Mouse (Mus musculus) kidney, embryonic 14.5 days (tissue): Measurements from ENCODE around the gene Fam49a. TPM values are rescaled to one million over a fixed set of nuclear protein-coding genes. Genes with fewer than 3 reads are reported as not detected.
A peak's percentile ranks its signal among the peaks of the same experiment; 100 is the strongest.

Experiments
- ATAC-seq: fragments of 200-750 bp; cut with Nextera tagmentation; 2 replicates; pipeline ENCODE4 v1.8.0; 2017; ENCODE audit warnings: moderate number of reproducible peaks, mild to moderate bottlenecking, moderate TSS enrichment, moderate library complexity; ENCODE audit not compliant: low FRiP score, low TSS enrichment
- H3K27ac ChIP-seq: fragments of 300-500 bp; sonication (generic); 2 replicates; pipeline ENCODE4 v1.5.1; 2014; ENCODE audit warnings: low read depth, mild to moderate bottlenecking, low read length, moderate library complexity, mixed read lengths
- H3K27me3 ChIP-seq: fragments of 300-500 bp; sonication (generic); 2 replicates; pipeline ENCODE4 v1.6.1; 2014; ENCODE audit warnings: mild to moderate bottlenecking, low read length; ENCODE audit not compliant: control insufficient read depth, insufficient read depth
- H3K36me3 ChIP-seq: fragments of 300-500 bp; sonication (generic); 2 replicates; pipeline ENCODE4 v1.6.1; 2014; ENCODE audit warnings: low read length, mixed read lengths; ENCODE audit not compliant: control insufficient read depth, insufficient read depth
- H3K4me1 ChIP-seq: fragments of 300-500 bp; sonication (generic); 2 replicates; pipeline ENCODE4 v1.6.1; 2014; ENCODE audit warnings: low read length, mixed read lengths; ENCODE audit not compliant: control insufficient read depth, insufficient read depth
- H3K4me2 ChIP-seq: fragments of 300-500 bp; sonication (generic); replicated peaks from 2 replicates; pipeline ENCODE4 v1.6.1; 2014; ENCODE audit warnings: low read depth, mild to moderate bottlenecking, low read length
- H3K4me3 ChIP-seq: fragments of 300-500 bp; sonication (generic); 2 replicates; pipeline ENCODE4 v1.5.1; 2014; ENCODE audit warnings: mild to moderate bottlenecking, low read length
- H3K9ac ChIP-seq: fragments of 300-500 bp; sonication (generic); 2 replicates; pipeline ENCODE4 v1.6.1; 2014; ENCODE audit warnings: low read depth, mild to moderate bottlenecking, low read length, moderate library complexity
- H3K9me3 ChIP-seq: fragments of 300-500 bp; sonication (generic); 2 replicates; pipeline ENCODE4 v1.6.1; 2016; ENCODE audit warnings: low read length; ENCODE audit not compliant: control insufficient read depth
- WGBS: fragments of 180-500 bp; shearing (Covaris S2); extraction: QIAGEN DNeasy Blood & Tissue Kit; methylation state at CpG from one replicate; pipeline ENCODE4 v1.1.7; 2014; 5-methylcytosine and 5-hydroxymethylcytosine counted together
- polyA plus RNA-seq: library from polyadenylated mRNA; unstranded; fragments of >200 nt; fragmentation: Nextera tagmentation; extraction: Ambion mirVana; gene quantifications from 2 replicates; pipeline ENCODE4 v1.2.1, GENCODE M21; 2014

Fam49a gene
- polyA plus RNA-seq, 1 experiment from 2014 or later, result 8.7 TPM

DNA sequence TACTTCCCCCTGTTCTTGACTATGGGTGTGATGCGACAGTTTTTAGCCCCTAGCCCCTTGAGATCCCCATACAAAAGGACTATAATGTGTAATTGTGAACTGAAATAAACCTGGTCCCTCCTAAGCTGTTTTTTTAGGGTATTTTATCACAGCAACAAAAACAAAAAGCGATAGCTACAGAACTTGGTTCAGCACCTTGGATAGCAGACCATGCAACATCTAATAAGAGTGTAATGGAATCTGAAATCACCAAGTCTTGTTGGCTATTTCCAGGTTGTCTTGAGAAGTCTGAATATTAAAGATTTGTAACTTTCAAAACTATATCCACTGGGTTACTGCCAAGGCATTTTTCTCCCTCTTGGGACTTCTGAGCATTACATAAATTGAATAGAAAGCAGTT is 117.1 kb downstream of the Fam49a start:
- H3K27me3 ChIP-seq, result no peaks in the 10 kb centered on the region
- no peak overlapping the region for H3K4me3 ChIP-seq
- no peak overlapping the region for H3K4me2 ChIP-seq
- H3K27ac ChIP-seq, result no peak overlapping the region
- H3K4me1 ChIP-seq, result no peaks in the 10 kb centered on the region
- H3K36me3 ChIP-seq, result no peaks in the 10 kb centered on the region
- no peak overlapping the region for H3K9ac ChIP-seq
- ATAC-seq, result no peak
- 44% methylated on average over 2 of the region's 2 CpGs for WGBS
- no peaks in the 10 kb centered on the region for H3K9me3 ChIP-seq

DNA sequence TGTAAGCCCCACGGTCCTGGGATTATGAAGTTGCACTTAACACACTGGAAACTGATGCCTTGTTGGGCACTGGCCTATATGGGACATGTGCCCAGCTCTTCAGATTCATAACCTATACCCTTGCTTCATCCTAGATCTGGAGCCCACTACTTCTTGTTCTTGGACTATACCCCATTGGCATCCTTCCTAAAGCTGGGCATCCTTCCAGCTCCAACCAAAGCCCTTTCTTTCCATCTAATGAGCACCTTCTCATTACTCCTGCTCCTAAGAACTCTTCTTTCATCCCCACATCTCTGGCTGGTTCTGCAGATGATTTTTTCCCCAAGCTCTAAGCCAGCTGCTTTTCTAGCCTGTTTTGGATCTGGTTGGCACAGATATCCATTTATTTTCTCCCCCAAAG is 127.3 kb downstream of the Fam49a start:
- H3K27ac ChIP-seq, result no peak overlapping the region
- ATAC-seq, result no peak
- H3K4me1 ChIP-seq, result no peaks in the 10 kb centered on the region
- H3K9ac ChIP-seq, result no peak overlapping the region
- H3K9me3 ChIP-seq, result no peaks in the 10 kb centered on the region
- 82% methylated on average over 1 of the region's 1 CpGs for WGBS
- no peak overlapping the region for H3K4me2 ChIP-seq
- no peak overlapping the region for H3K4me3 ChIP-seq
- no peaks in the 10 kb centered on the region for H3K36me3 ChIP-seq
- no peaks in the 10 kb centered on the region for H3K27me3 ChIP-seq

DNA sequence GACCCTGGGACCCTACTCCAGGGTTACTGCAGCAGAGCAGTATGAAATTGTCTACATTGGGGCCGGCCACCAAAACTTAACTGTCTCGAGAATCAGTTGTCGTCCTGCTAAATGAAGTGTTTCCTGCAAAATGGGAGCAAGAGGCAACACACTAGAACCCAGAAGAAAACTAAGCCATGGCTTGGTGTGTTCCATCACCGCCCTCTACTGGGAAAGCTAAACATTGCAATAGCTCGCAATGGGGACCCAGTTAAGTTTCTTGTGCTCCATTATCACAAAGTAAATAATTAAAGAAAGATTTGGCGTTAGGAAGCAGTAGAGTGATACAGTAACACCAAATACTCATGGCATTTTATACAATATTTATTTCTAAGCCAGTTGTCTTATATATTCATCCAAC is 134.3 kb downstream of the Fam49a start:
- WGBS, result 26% methylated on average over 6 of the region's 6 CpGs
- ATAC-seq, result no peak
- H3K4me1 ChIP-seq, result no peaks in the 10 kb centered on the region

DNA sequence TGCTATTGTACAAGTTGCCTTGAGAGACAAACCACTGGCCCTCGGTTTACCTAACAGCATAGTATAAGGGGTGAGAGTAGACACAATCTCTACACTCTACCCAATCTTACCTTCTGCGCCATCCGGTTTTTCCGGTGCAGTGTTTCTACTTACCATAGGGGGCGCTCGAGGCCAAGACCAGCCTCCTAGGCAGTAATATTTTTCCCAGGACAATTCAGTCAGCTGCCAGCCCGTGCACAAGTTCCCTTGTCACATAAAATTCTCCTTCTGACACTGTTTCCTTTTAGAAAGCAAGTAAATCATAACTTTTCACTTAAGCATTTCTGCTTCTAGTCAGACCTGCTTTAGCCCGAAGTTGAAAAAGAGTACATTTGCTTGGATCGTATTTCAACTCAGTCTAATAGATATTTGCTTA is 139.1 kb downstream of the Fam49a start:
- H3K36me3 ChIP-seq, result no peaks in the 10 kb centered on the region
- H3K4me1 ChIP-seq, result 0 out of 2 replicates have a peak, but pooled peaks cover 8% of the 10 kb centered on the region
- peak overlapping the region; percentile 6; the same call in 1 of the 2 replicates for H3K4me3 ChIP-seq
- H3K27ac ChIP-seq, result 0 out of 2 replicates have a peak overlapping the region, but pooled peaks have one; percentile 20
- no peak overlapping the region for H3K9ac ChIP-seq
- WGBS, result 42% methylated on average over 9 of the region's 9 CpGs
- H3K27me3 ChIP-seq, result no peaks in the 10 kb centered on the region
- peak; percentile 48 for ATAC-seq
- H3K9me3 ChIP-seq, result no peaks in the 10 kb centered on the region
- peak overlapping the region; percentile 31; the same call in 1 of the 2 replicates for H3K4me2 ChIP-seq

More for the DNA sequence above, 134.3 kb downstream of the Fam49a start:
- no peak overlapping the region for H3K9ac ChIP-seq
- no peak overlapping the region for H3K4me3 ChIP-seq
- no peaks in the 10 kb centered on the region for H3K36me3 ChIP-seq
- H3K4me2 ChIP-seq, result no peak overlapping the region
- no peaks in the 10 kb centered on the region for H3K27me3 ChIP-seq
- H3K27ac ChIP-seq, result no peak overlapping the region
- no peaks in the 10 kb centered on the region for H3K9me3 ChIP-seq

DNA sequence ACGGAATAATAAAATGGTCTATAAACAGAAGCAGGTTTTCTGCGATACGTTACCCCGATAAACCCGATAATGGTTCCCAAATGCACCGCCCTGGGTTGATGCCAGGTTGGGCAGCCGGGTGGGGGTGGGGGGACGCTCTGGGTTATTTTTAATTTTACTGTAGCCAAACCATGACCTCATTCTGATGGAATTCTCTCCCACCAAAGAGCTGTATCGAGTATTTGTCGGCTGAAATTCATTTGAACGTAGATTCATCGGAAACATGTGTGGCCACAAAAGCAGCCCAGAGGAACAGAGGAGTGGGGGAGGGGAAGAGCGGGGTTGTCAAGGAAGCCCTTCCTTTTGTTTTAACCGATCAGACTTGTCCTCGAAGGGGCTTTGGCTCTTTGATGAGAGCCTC is 139.6 kb downstream of the Fam49a start:
- Histone ChIP-seq H3K27ac (peak overlapping the region; percentile 20; the same call in 1 of the 2 replicates), H3K4me1 (0 out of 2 replicates have a peak, but pooled peaks cover 8% of the 10 kb centered on the region), H3K36me3 (no peaks in the 10 kb centered on the region), H3K9ac (no peak overlapping the region), H3K4me2 (peak overlapping the region; percentile 31; the same call in 1 of the 2 replicates), H3K9me3 (no peaks in the 10 kb centered on the region), H3K27me3 (no peaks in the 10 kb centered on the region), H3K4me3 (peak overlapping the region; percentile 6; the same call in 1 of the 2 replicates)
- WGBS, result 40% methylated on average over 15 of the region's 15 CpGs
- ATAC-seq, result peak; percentile 37

GRCm38 (mm10) chr12:12405491-12406110 is 143.7 kb downstream of the Fam49a start:
- no peak overlapping the region for H3K9ac ChIP-seq
- no peaks in the 10 kb centered on the region for H3K27me3 ChIP-seq
- no peaks in the 10 kb centered on the region for H3K36me3 ChIP-seq
- no peak overlapping the region for H3K4me2 ChIP-seq
- no peak overlapping the region for H3K27ac ChIP-seq
- no peak for ATAC-seq
- WGBS, result 51% methylated on average over 10 of the region's 10 CpGs
- H3K9me3 ChIP-seq, result no peaks in the 10 kb centered on the region
- H3K4me3 ChIP-seq, result no peak overlapping the region
- 0 out of 2 replicates have a peak, but pooled peaks cover 8% of the 10 kb centered on the region for H3K4me1 ChIP-seq

- Histone ChIP-seq H3K27ac (no peak overlapping the region), H3K9ac (no peak overlapping the region), H3K4me1 (0 out of 2 replicates have a peak, but pooled peaks cover 3% of the 10 kb centered on the region), H3K36me3 (no peaks in the 10 kb centered on the region), H3K27me3 (no peaks in the 10 kb centered on the region), H3K9me3 (no peaks in the 10 kb centered on the region), H3K4me2 (no peak overlapping the region), H3K4me3 (no peak overlapping the region)
- no peak for ATAC-seq
- 81% methylated on average over 5 of the region's 5 CpGs for whole genome bisulfite sequencing
Measured at GRCm38 (mm10) chr12:12409044-12409443, 147.1 kb downstream of the Fam49a start.

GRCm38 (mm10) chr12:12412674-12413073 is 150.7 kb downstream of the Fam49a start:
- Histone ChIP-seq H3K36me3 (no peaks in the 10 kb centered on the region), H3K9ac (no peak overlapping the region), H3K27me3 (no peaks in the 10 kb centered on the region), H3K4me1 (no peaks in the 10 kb centered on the region), H3K9me3 (no peaks in the 10 kb centered on the region), H3K27ac (no peak overlapping the region), H3K4me3 (no peak overlapping the region), H3K4me2 (no peak overlapping the region)
- ATAC-seq, result peak; percentile 46; the same call in 1 of the 2 replicates
- 32% methylated on average over 5 of the region's 5 CpGs for WGBS

DNA sequence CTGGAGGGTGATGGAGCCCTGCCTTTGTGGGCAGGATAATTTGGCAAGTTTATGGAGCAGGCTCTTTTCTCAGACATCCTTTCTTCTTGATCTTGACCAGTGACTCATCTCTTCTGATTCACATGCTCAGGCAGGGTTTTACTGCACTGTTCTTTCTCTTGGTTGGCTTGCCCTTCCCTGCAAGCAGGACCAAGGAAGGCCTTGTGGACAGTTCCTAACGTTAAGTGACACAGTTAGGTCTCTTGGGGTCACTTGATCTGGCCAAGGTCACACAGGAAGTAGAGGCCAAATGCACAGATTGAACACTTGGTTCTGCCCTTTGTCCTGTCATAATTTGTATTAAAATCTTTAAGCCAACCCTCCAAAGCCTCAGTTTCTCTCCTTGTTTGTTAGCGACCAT is 158.5 kb downstream of the Fam49a start:
- no peak overlapping the region for H3K4me2 ChIP-seq
- 0 out of 2 replicates have a peak, but pooled peaks cover 4% of the 10 kb centered on the region for H3K4me1 ChIP-seq
- ATAC-seq, result peak; percentile 36; the same call in 1 of the 2 replicates
- no peaks in the 10 kb centered on the region for H3K9me3 ChIP-seq
- no peak overlapping the region for H3K27ac ChIP-seq
- peak overlapping the region; percentile 61; the same call in 1 of the 2 replicates for H3K9ac ChIP-seq
- H3K36me3 ChIP-seq, result no peaks in the 10 kb centered on the region
- 0% methylated on average over 2 of the region's 2 CpGs for WGBS
- no peaks in the 10 kb centered on the region for H3K27me3 ChIP-seq
- no peak overlapping the region for H3K4me3 ChIP-seq
